Mouse (Mus musculus) NIH3T3 (cell line): ENCODE data around the gene Cyb5r2.

Experiments used
- DNase-seq: peaks from one replicate; pipeline ENCODE4 v3.0.0-alpha.2; 2012; ENCODE audit warnings: low read depth

Cyb5r2 gene

GRCm38 (mm10) chr7:107757308-107758151 lies at the start of gene Cyb5r2:
Cyb5r2 (minus strand) TSS chr7:107758032.
- no peak for DNase-seq

GRCm38 (mm10) chr7:107802138-107802537 lies 44.3 kb upstream of the Cyb5r2 start:
- DNase-seq: no peak

GRCm38 (mm10) chr7:107801108-107801507 lies 43.3 kb upstream of the Cyb5r2 start, which contains the start of gene Ovch2:
Ovch2 (minus strand) TSS chr7:107801208.
- no peak for DNase-seq

- DNase-seq: no peak
These were observed 38.7 kb upstream of the Cyb5r2 start for GRCm38 (mm10) chr7:107796500-107796899.

GRCm38 (mm10) chr7:107787977-107788620 lies 30.3 kb upstream of the Cyb5r2 start:
- DNase-seq: peak; percentile 27

GRCm38 (mm10) chr7:107779611-107780010 lies 21.8 kb upstream of the Cyb5r2 start:
- DNase-seq: peak; percentile 3

- DNase-seq: no peak
These were observed 20.4 kb upstream of the Cyb5r2 start for GRCm38 (mm10) chr7:107778216-107778615.

GRCm38 (mm10) chr7:107770812-107771211 lies 13.0 kb upstream of the Cyb5r2 start:
- DNase-seq: no peak

- no peak for DNase-seq
These were observed 1.1 kb downstream of the Cyb5r2 start for GRCm38 (mm10) chr7:107756748-107757147.

GRCm38 (mm10) chr7:107755905-107756304 lies 1.9 kb downstream of the Cyb5r2 start:
- DNase-seq: no peak

GRCm38 (mm10) chr7:107752031-107752520 lies 5.8 kb downstream of the Cyb5r2 start:
- DNase-seq: no peak

- DNase-seq: no peak
These were observed 8.1 kb downstream of the Cyb5r2 start for GRCm38 (mm10) chr7:107749721-107750120.

- peak; percentile 53 for DNase-seq
These were observed 8.6 kb downstream of the Cyb5r2 start for GRCm38 (mm10) chr7:107749270-107749669.

GRCm38 (mm10) chr7:107747954-107748353 lies 9.9 kb downstream of the Cyb5r2 start:
- peak; percentile 14 for DNase-seq

GRCm38 (mm10) chr7:107747476-107747875 lies 10.4 kb downstream of the Cyb5r2 start:
- no peak for DNase-seq

GRCm38 (mm10) chr7:107746036-107746435 lies 11.8 kb downstream of the Cyb5r2 start:
- DNase-seq: no peak

- DNase-seq: no peak
These were observed 12.7 kb downstream of the Cyb5r2 start for GRCm38 (mm10) chr7:107745111-107745510.

- DNase-seq: no peak
These were observed 13.4 kb downstream of the Cyb5r2 start for GRCm38 (mm10) chr7:107744454-107744853.

GRCm38 (mm10) chr7:107742963-107743465 lies 14.8 kb downstream of the Cyb5r2 start:
- DNase-seq: no peak

GRCm38 (mm10) chr7:107738726-107739125 lies 19.1 kb downstream of the Cyb5r2 start:
- no peak for DNase-seq

- no peak for DNase-seq
These were observed 24.7 kb downstream of the Cyb5r2 start for GRCm38 (mm10) chr7:107733162-107733561.

GRCm38 (mm10) chr7:107730587-107730986 lies 27.2 kb downstream of the Cyb5r2 start:
- DNase-seq: no peak

- no peak for DNase-seq
These were observed 30.3 kb downstream of the Cyb5r2 start for GRCm38 (mm10) chr7:107727538-107727937.
